ENCODE assay signal across 9 mouse cellular contexts in the genomic region with DNA sequence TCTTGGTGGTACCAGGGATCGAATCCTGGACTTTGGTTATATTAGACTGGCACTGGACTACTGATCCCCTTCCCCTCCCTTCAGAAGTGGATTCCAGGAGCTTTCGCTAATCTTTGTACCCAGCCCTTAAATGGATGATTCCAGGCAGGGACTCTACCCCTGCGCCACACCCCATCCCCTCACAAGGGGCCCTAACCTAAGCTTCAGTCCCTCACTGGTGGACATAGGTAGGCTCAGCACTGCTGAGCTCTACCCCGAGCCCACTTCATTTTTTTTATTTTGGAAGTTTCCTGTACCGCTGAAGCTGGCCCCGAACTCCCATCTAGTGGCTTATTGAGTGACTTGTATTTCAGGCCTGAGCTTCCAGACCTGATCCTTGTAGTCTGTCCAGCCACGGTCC. TPM values are rescaled to one million over a fixed set of nuclear protein-coding genes. Genes with fewer than 3 reads are reported as not detected.
A peak's percentile ranks its signal among the peaks of the same experiment; 100 is the strongest.
DNase-seq lines count a peak whose midpoint lies in the region; ATAC-seq and TF ChIP-seq lines count a peak whose summit lies in the region.
"Had no signal": no experiment of that assay in that cellular context is flagged by ENCODE, and none has a peak within 500 bp of the region (broad histone marks: within the 10 kb centered on the region; RNA-seq: fewer than 3 reads in every experiment).

No protein-coding gene starts in this region.

- H3K27ac ChIP-seq in forebrain, embryonic 11.5 days (ENCODE audit: low read depth, low read length), result peak overlapping the region; percentile 58
- H3K27ac ChIP-seq in limb, embryonic 14.5 days (replicated peaks; ENCODE audit: low read depth, low read length), result peak overlapping the region; percentile 67
- H3K27ac ChIP-seq in small intestine, adult 2 months (ENCODE audit: insufficient read depth, low read depth, low read length), result peak overlapping the region; percentile 97

- no peak for ATAC-seq in megakaryocyte, adult 5-6 weeks (ENCODE audit: poor library complexity, severe bottlenecking)
- peak; percentile 39 for ATAC-seq in forebrain, embryonic 11.5 days (replicated peaks; ENCODE audit: low FRiP score)
- no peak for ATAC-seq in limb, embryonic 14.5 days (ENCODE audit: low FRiP score, low read depth)

- H3K4me1 ChIP-seq in megakaryocyte, embryonic 14.5 days, result peaks cover 77% of the 10 kb centered on the region
- peaks cover 9% of the 10 kb centered on the region for H3K4me1 ChIP-seq in forebrain, embryonic 11.5 days (replicated peaks; ENCODE audit: control insufficient read depth, insufficient read depth, low read length)
- peaks cover 11% of the 10 kb centered on the region for H3K4me1 ChIP-seq in limb, embryonic 14.5 days (ENCODE audit: control insufficient read depth, insufficient read depth, low read length)
- peaks cover 39% of the 10 kb centered on the region for H3K4me1 ChIP-seq in small intestine, adult 2 months (ENCODE audit: control insufficient read depth, insufficient read depth, insufficient read length, low read length)

- no peak for TF ChIP-seq CTCF in small intestine, adult 2 months (IDR thresholded peaks at IDR 0.05; ENCODE audit: extremely low read depth, insufficient read length, insufficient replicate concordance, low read depth, low read length)

- peak overlapping the region; percentile 67 for H3K9ac ChIP-seq in forebrain, embryonic 11.5 days (ENCODE audit: low read length)
- H3K9ac ChIP-seq in limb, embryonic 14.5 days (ENCODE audit: low read depth, low read length, severe bottlenecking), result peak overlapping the region; percentile 59

- H3K27me3 ChIP-seq in megakaryocyte, embryonic 14.5 days (replicated peaks), result no peaks in the 10 kb centered on the region
- no peaks in the 10 kb centered on the region for H3K27me3 ChIP-seq in forebrain, embryonic 11.5 days (ENCODE audit: control insufficient read depth, insufficient read depth, low read length)
- H3K27me3 ChIP-seq in limb, embryonic 14.5 days (ENCODE audit: control insufficient read depth, insufficient read depth, low read length), result no peaks in the 10 kb centered on the region
- H3K27me3 ChIP-seq in small intestine, adult 2 months (ENCODE audit: control insufficient read depth, insufficient read depth, low read length), result no peaks in the 10 kb centered on the region

- DNase-seq in forebrain, embryonic 11.5 days (ENCODE audit: low spot score), result no peak
- DNase-seq in limb, embryonic 14.5 days (ENCODE audit: low spot score), result no peak
- no peak for DNase-seq in adrenal gland, adult 8-10 months
- no peak for DNase-seq in cerebellum, adult 8-10 months
- no peak for DNase-seq in retina, embryonic 14.5 days (ENCODE audit: low spot score)

- H3K4me3 ChIP-seq in megakaryocyte, embryonic 14.5 days (replicated peaks), result peak overlapping the region; percentile 100
- peak overlapping the region; percentile 75 for H3K4me3 ChIP-seq in forebrain, embryonic 11.5 days (ENCODE audit: low read depth, low read length)
- peak overlapping the region; percentile 65 for H3K4me3 ChIP-seq in limb, embryonic 14.5 days (replicated peaks; ENCODE audit: low read length)
- peak overlapping the region; percentile 82 for H3K4me3 ChIP-seq in small intestine, adult 2 months (ENCODE audit: low read depth, low read length)

- peak overlapping the region; percentile 89 for H3K4me2 ChIP-seq in forebrain, embryonic 11.5 days (ENCODE audit: low read depth, low read length, severe bottlenecking)
- peak overlapping the region; percentile 87 for H3K4me2 ChIP-seq in limb, embryonic 14.5 days (replicated peaks; ENCODE audit: low read depth, low read length, severe bottlenecking)

- peaks cover 26% of the 10 kb centered on the region for H3K36me3 ChIP-seq in megakaryocyte, embryonic 14.5 days (replicated peaks; ENCODE audit: low read length)
- H3K36me3 ChIP-seq in forebrain, embryonic 11.5 days (ENCODE audit: control insufficient read depth, insufficient read depth, low read length), result no peaks in the 10 kb centered on the region; the same call in 1 of the 2 replicates
- peaks cover 26% of the 10 kb centered on the region for H3K36me3 ChIP-seq in limb, embryonic 14.5 days (ENCODE audit: control insufficient read depth, insufficient read depth, low read length)
- H3K36me3 ChIP-seq in small intestine, adult 2 months (ENCODE audit: control insufficient read depth, insufficient read depth, low read length), result peaks cover 13% of the 10 kb centered on the region

- H3K9me3 ChIP-seq in megakaryocyte, embryonic 14.5 days, result peaks cover 5% of the 10 kb centered on the region; the same call in 1 of the 2 replicates
- no peaks in the 10 kb centered on the region for H3K9me3 ChIP-seq in forebrain, embryonic 11.5 days (ENCODE audit: control insufficient read depth, low read length)
- no peaks in the 10 kb centered on the region for H3K9me3 ChIP-seq in limb, embryonic 14.5 days (ENCODE audit: control insufficient read depth, low read length)

- no peak for TF ChIP-seq POLR2A in limb, embryonic 14.5 days (IDR thresholded peaks at IDR 0.05; ENCODE audit: borderline replicate concordance, extremely low read depth, insufficient read depth, insufficient read length)
- no peak for TF ChIP-seq POLR2A in small intestine, adult 2 months (IDR thresholded peaks at IDR 0.05; ENCODE audit: low read depth, low read length)

- WGBS in forebrain, embryonic 11.5 days, result 34% methylated on average over 7 of the region's 7 CpGs
- 32% methylated on average over 7 of the region's 7 CpGs for WGBS in limb, embryonic 14.5 days
- 11% methylated on average over 7 of the region's 7 CpGs for WGBS in small intestine, adult 2 months

RNA-seq across cellular contexts. Expression of a gene that starts 0.7 kb away (rescaled TPM):
- 5.7 and 13.7 TPM in 2 replicates for polyA plus RNA-seq in megakaryocyte, embryonic 14.5 days (2012; ENCODE audit: insufficient read depth, low replicate concordance)
- 0.91 and 1.1 TPM in 2 replicates for total RNA-seq in megakaryocyte, adult 5-6 weeks (2015)
- 3.8 TPM in 1 of 2 replicates, not detected in the other for total RNA-seq in megakaryocyte, adult 5-6 weeks (2017)
- polyA plus RNA-seq in forebrain, embryonic 11.5 days (2014; fragmentation: Nextera tagmentation; extraction: Ambion mirVana), result 7.6 and 9.5 TPM in 2 replicates
- polyA plus RNA-seq in limb, embryonic 14.5 days (2012; rRNA removed), result 16.8 and 29.2 TPM in 2 replicates
- polyA plus RNA-seq in limb, embryonic 14.5 days (2014; fragmentation: Nextera tagmentation; extraction: Ambion mirVana), result 5.6 and 6.4 TPM in 2 replicates
- polyA plus RNA-seq in small intestine, adult 2 months (2012; rRNA removed), result 18.2 and 23.9 TPM in 2 replicates
- total RNA-seq in adrenal gland, adult 8-10 months (2022), result 1 to 10 TPM; 1.8 to 4.7 (median 2.9) TPM
- total RNA-seq: neutrophil, adult 5-6 weeks had no signal

RNA-seq across cellular contexts. Expression of a gene that starts 0.7 kb away (rescaled TPM):
- polyA plus RNA-seq in megakaryocyte, embryonic 14.5 days (2012; ENCODE audit: insufficient read depth, low replicate concordance), result 19.2 and 31.4 TPM in 2 replicates
- 16.9 and 22.3 TPM in 2 replicates for total RNA-seq in megakaryocyte, adult 5-6 weeks (2015)
- 4.8 and 11.4 TPM in 2 replicates for total RNA-seq in megakaryocyte, adult 5-6 weeks (2017)
- 67.7 and 78.5 TPM in 2 replicates for polyA plus RNA-seq in forebrain, embryonic 11.5 days (2014; fragmentation: Nextera tagmentation; extraction: Ambion mirVana)
- polyA plus RNA-seq in limb, embryonic 14.5 days (2012; rRNA removed), result 83.1 and 107 TPM in 2 replicates
- polyA plus RNA-seq in limb, embryonic 14.5 days (2014; fragmentation: Nextera tagmentation; extraction: Ambion mirVana), result 91.4 and 104 TPM in 2 replicates
- polyA plus RNA-seq in small intestine, adult 2 months (2012; rRNA removed), result 84.0 and 130 TPM in 2 replicates
- 10 to 100 TPM; 58.7 to 79.9 (median 70.3) TPM for total RNA-seq in adrenal gland, adult 8-10 months (2022)

RNA-seq across cellular contexts. Expression of a gene that starts 2.5 kb away (rescaled TPM):
- not detected in 2 replicates for polyA plus RNA-seq in megakaryocyte, embryonic 14.5 days (2012; ENCODE audit: insufficient read depth, low replicate concordance)
- 0.54 TPM in 1 of 2 replicates, not detected in the other for total RNA-seq in megakaryocyte, adult 5-6 weeks (2015)
- 0.15 and 0.89 TPM in 2 replicates for total RNA-seq in megakaryocyte, adult 5-6 weeks (2017)
- polyA plus RNA-seq in forebrain, embryonic 11.5 days (2014; fragmentation: Nextera tagmentation; extraction: Ambion mirVana), result 3.6 and 4.7 TPM in 2 replicates
- polyA plus RNA-seq in limb, embryonic 14.5 days (2012; rRNA removed), result 5.6 and 6.2 TPM in 2 replicates
- 2.2 and 2.8 TPM in 2 replicates for polyA plus RNA-seq in limb, embryonic 14.5 days (2014; fragmentation: Nextera tagmentation; extraction: Ambion mirVana)
- 1.3 and 2.2 TPM in 2 replicates for polyA plus RNA-seq in small intestine, adult 2 months (2012; rRNA removed)
- 1 to 10 TPM; 1.0 to 4.8 (median 3.5) TPM for total RNA-seq in adrenal gland, adult 8-10 months (2022)

RNA-seq across cellular contexts. Expression of a gene that starts 13.2 kb away (rescaled TPM):
- 581 and 2,064 TPM in 2 replicates for polyA plus RNA-seq in megakaryocyte, embryonic 14.5 days (2012; ENCODE audit: insufficient read depth, low replicate concordance)
- 64.8 and 82.1 TPM in 2 replicates for total RNA-seq in megakaryocyte, adult 5-6 weeks (2015)
- 21.7 and 31.6 TPM in 2 replicates for total RNA-seq in megakaryocyte, adult 5-6 weeks (2017)
- 94.6 and 121 TPM in 2 replicates for polyA plus RNA-seq in forebrain, embryonic 11.5 days (2014; fragmentation: Nextera tagmentation; extraction: Ambion mirVana)
- 116 and 173 TPM in 2 replicates for polyA plus RNA-seq in limb, embryonic 14.5 days (2012; rRNA removed)
- polyA plus RNA-seq in limb, embryonic 14.5 days (2014; fragmentation: Nextera tagmentation; extraction: Ambion mirVana), result 129 and 132 TPM in 2 replicates
- 381 and 644 TPM in 2 replicates for polyA plus RNA-seq in small intestine, adult 2 months (2012; rRNA removed)
- 100 to 1,000 TPM in 1 of 4 experiments, 10 to 100 TPM in 3; 97.0 to 101 (median 97.8) TPM for total RNA-seq in adrenal gland, adult 8-10 months (2022)

RNA-seq across cellular contexts. Expression of a gene that starts 19.3 kb away (rescaled TPM):
- polyA plus RNA-seq in megakaryocyte, embryonic 14.5 days (2012; ENCODE audit: insufficient read depth, low replicate concordance), result 476 and 617 TPM in 2 replicates
- 34.5 and 46.0 TPM in 2 replicates for total RNA-seq in megakaryocyte, adult 5-6 weeks (2015)
- 127 and 144 TPM in 2 replicates for total RNA-seq in megakaryocyte, adult 5-6 weeks (2017)
- 134 TPM in 2 replicates for polyA plus RNA-seq in forebrain, embryonic 11.5 days (2014; fragmentation: Nextera tagmentation; extraction: Ambion mirVana)
- 253 and 298 TPM in 2 replicates for polyA plus RNA-seq in limb, embryonic 14.5 days (2012; rRNA removed)
- 110 and 125 TPM in 2 replicates for polyA plus RNA-seq in limb, embryonic 14.5 days (2014; fragmentation: Nextera tagmentation; extraction: Ambion mirVana)
- 115 and 266 TPM in 2 replicates for polyA plus RNA-seq in small intestine, adult 2 months (2012; rRNA removed)
- 100 to 1,000 TPM; 157 to 173 (median 165) TPM for total RNA-seq in adrenal gland, adult 8-10 months (2022)
